Mouse (Mus musculus): ENCODE measurements around the gene Map3k7cl. TPM values are rescaled to one million over a fixed set of nuclear protein-coding genes. Genes with fewer than 3 reads are reported as not detected.

Gene Map3k7cl
- total and polyA plus RNA-seq, 2 experiments from 2014 or later: 0.38 TPM; not detected in 1

DNA sequence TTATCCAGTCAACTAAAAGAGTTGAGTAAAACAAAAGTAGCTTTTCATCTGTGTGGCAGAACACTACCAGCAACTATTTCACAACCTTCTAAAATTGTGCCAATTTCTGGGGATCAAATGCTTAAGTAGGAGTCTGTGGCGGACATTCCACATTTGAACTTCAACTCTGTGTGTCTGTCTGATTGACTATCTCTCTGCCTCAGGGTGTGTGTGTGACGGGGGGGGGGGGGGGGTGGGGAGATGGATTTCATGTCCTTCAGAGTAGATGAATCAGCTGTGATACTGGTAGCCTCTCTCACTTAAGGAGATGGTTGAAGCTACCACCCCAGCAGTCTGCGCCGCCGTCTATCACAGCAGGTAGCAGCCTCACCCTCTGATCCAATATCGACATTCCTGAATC, 54.8 kb downstream of the Map3k7cl start:
- no peak for DNase-seq (ENCODE audit: low spot score)
- H3K27me3 ChIP-seq (ENCODE audit: insufficient read depth, low read length): no peaks in the 10 kb centered on the region
- H3K4me1 ChIP-seq (ENCODE audit: insufficient read depth, low read length): no peaks in the 10 kb centered on the region
- ATAC-seq (ENCODE audit: low FRiP score): no peak
- H3K36me3 ChIP-seq (ENCODE audit: insufficient read depth, low read length): no peaks in the 10 kb centered on the region
- WGBS: 87% methylated on average over 5 of the region's 6 CpGs
- H3K4me3 ChIP-seq (ENCODE audit: low read depth, low read length): no peak overlapping the region
- no peak for TF ChIP-seq CTCF (IDR thresholded peaks at IDR 0.05)
- no peak overlapping the region for H3K27ac ChIP-seq (ENCODE audit: low read depth, low read length)
- no peaks in the 10 kb centered on the region for H3K9me3 ChIP-seq (ENCODE audit: low read length)
- no peak overlapping the region for H3K9ac ChIP-seq (replicated peaks; ENCODE audit: low read length, poor library complexity, severe bottlenecking)
- no peak overlapping the region for H3K4me2 ChIP-seq (ENCODE audit: low read depth, low read length, poor library complexity, severe bottlenecking)

GRCm38 (mm10) chr16:87610142-87610541, 57.0 kb downstream of the Map3k7cl start:
- Histone ChIP-seq H3K4me2 (ENCODE audit: low read depth, low read length, poor library complexity, severe bottlenecking) (no peak overlapping the region), H3K4me3 (ENCODE audit: low read depth, low read length) (no peak overlapping the region), H3K27ac (ENCODE audit: low read depth, low read length) (no peak overlapping the region), H3K27me3 (ENCODE audit: insufficient read depth, low read length) (no peaks in the 10 kb centered on the region), H3K4me1 (ENCODE audit: insufficient read depth, low read length) (no peaks in the 10 kb centered on the region), H3K9me3 (ENCODE audit: low read length) (no peaks in the 10 kb centered on the region), H3K9ac (replicated peaks; ENCODE audit: low read length, poor library complexity, severe bottlenecking) (no peak overlapping the region), H3K36me3 (ENCODE audit: insufficient read depth, low read length) (no peaks in the 10 kb centered on the region)
- DNase-seq (ENCODE audit: low spot score) (no peak), ATAC-seq (ENCODE audit: low FRiP score) (no peak)
- 90% methylated on average over 5 of the region's 5 CpGs for WGBS
- no peak for TF ChIP-seq CTCF (IDR thresholded peaks at IDR 0.05)

DNA sequence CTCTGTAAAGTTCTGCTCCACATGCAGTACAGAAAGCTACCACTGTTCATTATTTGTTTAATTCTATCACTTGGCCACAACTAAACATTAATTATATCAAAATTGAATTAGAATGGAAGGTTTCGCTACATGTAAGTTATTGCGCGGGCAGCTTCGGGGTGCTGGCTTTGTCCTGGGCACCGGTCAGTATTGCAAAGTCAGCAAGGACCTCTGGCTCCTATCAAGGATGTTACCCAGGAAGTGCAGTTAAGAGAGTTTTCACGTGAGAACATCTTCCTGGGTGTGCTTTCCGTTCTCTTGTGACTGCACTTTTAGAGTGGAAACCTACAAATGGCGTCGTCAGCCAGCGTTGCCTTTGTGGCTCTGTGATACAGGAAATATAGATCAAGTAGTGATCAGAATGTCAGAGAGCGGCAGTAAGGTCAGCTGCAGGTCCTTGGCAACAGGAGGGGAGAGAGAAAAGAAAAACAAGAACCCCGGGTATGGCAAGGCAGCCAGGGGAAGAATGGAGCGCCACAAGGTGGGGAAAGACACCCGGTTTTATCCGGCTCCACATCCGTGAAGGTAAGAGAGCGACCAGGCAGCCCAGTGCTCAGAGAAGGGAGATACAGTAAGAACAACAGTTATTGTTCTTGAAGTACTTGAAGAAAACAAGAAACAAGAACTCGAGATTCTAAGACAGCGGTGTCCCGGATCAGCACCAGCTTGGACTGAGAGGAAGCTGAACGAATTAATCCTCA, 57.6 kb downstream of the Map3k7cl start:
- TF ChIP-seq CTCF (IDR thresholded peaks at IDR 0.05): no peak
- no peak overlapping the region for H3K4me3 ChIP-seq (ENCODE audit: low read depth, low read length)
- H3K36me3 ChIP-seq (ENCODE audit: insufficient read depth, low read length): no peaks in the 10 kb centered on the region
- DNase-seq (ENCODE audit: low spot score) (no peak), ATAC-seq (ENCODE audit: low FRiP score) (no peak)
- 88% methylated on average over 21 of the region's 21 CpGs for WGBS
- H3K9me3 ChIP-seq (ENCODE audit: low read length): no peaks in the 10 kb centered on the region
- H3K4me1 ChIP-seq (ENCODE audit: insufficient read depth, low read length): no peaks in the 10 kb centered on the region
- H3K4me2 ChIP-seq (ENCODE audit: low read depth, low read length, poor library complexity, severe bottlenecking): no peak overlapping the region
- no peaks in the 10 kb centered on the region for H3K27me3 ChIP-seq (ENCODE audit: insufficient read depth, low read length)
- no peak overlapping the region for H3K9ac ChIP-seq (replicated peaks; ENCODE audit: low read length, poor library complexity, severe bottlenecking)
- H3K27ac ChIP-seq (ENCODE audit: low read depth, low read length): no peak overlapping the region

- no peak for ATAC-seq (ENCODE audit: low FRiP score)
- WGBS: 84% methylated on average over 14 of the region's 14 CpGs
Measured at GRCm38 (mm10) chr16:87611420-87611819, 58.3 kb downstream of the Map3k7cl start.

GRCm38 (mm10) chr16:87612218-87612838, 59.2 kb downstream of the Map3k7cl start:
- ATAC-seq (ENCODE audit: low FRiP score): no peak
- no peak for DNase-seq (ENCODE audit: low spot score)
- no peak overlapping the region for H3K4me2 ChIP-seq (ENCODE audit: low read depth, low read length, poor library complexity, severe bottlenecking)
- no peaks in the 10 kb centered on the region for H3K36me3 ChIP-seq (ENCODE audit: insufficient read depth, low read length)
- no peak overlapping the region for H3K4me3 ChIP-seq (ENCODE audit: low read depth, low read length)
- WGBS: 93% methylated on average over 15 of the region's 15 CpGs
- H3K27ac ChIP-seq (ENCODE audit: low read depth, low read length): no peak overlapping the region
- no peak for TF ChIP-seq CTCF (IDR thresholded peaks at IDR 0.05)
- H3K9me3 ChIP-seq (ENCODE audit: low read length): no peaks in the 10 kb centered on the region
- H3K4me1 ChIP-seq (ENCODE audit: insufficient read depth, low read length): no peaks in the 10 kb centered on the region
- H3K9ac ChIP-seq (replicated peaks; ENCODE audit: low read length, poor library complexity, severe bottlenecking): no peak overlapping the region
- no peaks in the 10 kb centered on the region for H3K27me3 ChIP-seq (ENCODE audit: insufficient read depth, low read length)

More at GRCm38 (mm10) chr16:87611420-87611819, 58.3 kb downstream of the Map3k7cl start:
- H3K4me1 ChIP-seq (ENCODE audit: insufficient read depth, low read length): no peaks in the 10 kb centered on the region
- H3K27ac ChIP-seq (ENCODE audit: low read depth, low read length): no peak overlapping the region
- H3K9me3 ChIP-seq (ENCODE audit: low read length): no peaks in the 10 kb centered on the region
- no peaks in the 10 kb centered on the region for H3K36me3 ChIP-seq (ENCODE audit: insufficient read depth, low read length)
- no peak for TF ChIP-seq CTCF (IDR thresholded peaks at IDR 0.05)
- no peak overlapping the region for H3K4me3 ChIP-seq (ENCODE audit: low read depth, low read length)
- no peak overlapping the region for H3K9ac ChIP-seq (replicated peaks; ENCODE audit: low read length, poor library complexity, severe bottlenecking)
- DNase-seq (ENCODE audit: low spot score): no peak
- no peaks in the 10 kb centered on the region for H3K27me3 ChIP-seq (ENCODE audit: insufficient read depth, low read length)
- H3K4me2 ChIP-seq (ENCODE audit: low read depth, low read length, poor library complexity, severe bottlenecking): no peak overlapping the region

DNA sequence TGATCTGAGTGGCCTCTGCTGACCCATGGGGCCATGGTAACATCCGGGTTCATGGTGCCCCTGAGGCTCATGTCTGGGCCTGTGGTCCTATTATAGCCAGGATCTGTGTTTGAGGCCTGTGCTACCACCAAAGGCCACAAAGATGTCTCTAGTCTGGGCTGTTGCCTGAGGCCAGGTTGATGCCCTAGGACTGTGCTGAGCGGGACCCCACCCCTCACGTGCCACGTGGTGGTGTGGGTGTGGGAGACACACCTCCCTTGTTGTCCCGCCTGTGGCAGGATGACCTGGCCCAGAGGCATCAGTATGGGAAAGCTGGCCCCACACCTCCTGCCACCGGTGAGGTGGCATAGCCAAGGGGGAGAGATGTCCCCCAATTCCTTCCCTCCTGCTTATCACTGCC, 64.2 kb downstream of the Map3k7cl start:
- no peak for TF ChIP-seq CTCF (IDR thresholded peaks at IDR 0.05)
- ATAC-seq (ENCODE audit: low FRiP score): no peak
- 93% methylated on average over 6 of the region's 6 CpGs for WGBS

More for the DNA sequence above, 64.2 kb downstream of the Map3k7cl start:
- Histone ChIP-seq H3K4me3 (ENCODE audit: low read depth, low read length) (no peak overlapping the region), H3K27me3 (ENCODE audit: insufficient read depth, low read length) (no peaks in the 10 kb centered on the region), H3K4me1 (ENCODE audit: insufficient read depth, low read length) (no peaks in the 10 kb centered on the region), H3K36me3 (ENCODE audit: insufficient read depth, low read length) (no peaks in the 10 kb centered on the region), H3K4me2 (ENCODE audit: low read depth, low read length, poor library complexity, severe bottlenecking) (no peak overlapping the region), H3K27ac (ENCODE audit: low read depth, low read length) (no peak overlapping the region), H3K9ac (replicated peaks; ENCODE audit: low read length, poor library complexity, severe bottlenecking) (no peak overlapping the region), H3K9me3 (ENCODE audit: low read length) (no peaks in the 10 kb centered on the region)
- DNase-seq (ENCODE audit: low spot score): no peak
